Mouse (Mus musculus): ENCODE data around the gene Itm2c.
A peak's percentile ranks its signal among the peaks of the same experiment; 100 is the strongest.

Gene Itm2c

DNA sequence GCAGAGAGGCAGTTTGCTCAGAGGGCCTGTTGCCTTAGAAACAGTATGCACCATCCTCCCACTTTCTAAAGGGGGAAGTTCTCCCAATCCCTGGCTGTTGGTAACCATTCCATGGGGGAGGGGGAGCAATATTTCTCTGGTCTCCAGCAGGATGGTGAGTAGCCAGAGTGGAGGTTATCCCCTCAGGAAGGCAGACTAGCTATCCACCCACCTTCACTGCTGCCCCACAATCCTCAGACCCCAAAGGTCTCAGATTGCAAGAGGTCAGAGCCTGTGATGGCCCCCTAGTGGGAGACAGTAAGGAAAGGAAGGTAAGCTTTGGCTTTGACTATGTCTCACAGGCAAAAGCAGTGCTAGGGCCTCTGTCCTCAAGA lies 5.3 kb downstream of the Itm2c start:
- DNase-seq (ENCODE audit: low spot score in 2 of 2): no peak

DNA sequence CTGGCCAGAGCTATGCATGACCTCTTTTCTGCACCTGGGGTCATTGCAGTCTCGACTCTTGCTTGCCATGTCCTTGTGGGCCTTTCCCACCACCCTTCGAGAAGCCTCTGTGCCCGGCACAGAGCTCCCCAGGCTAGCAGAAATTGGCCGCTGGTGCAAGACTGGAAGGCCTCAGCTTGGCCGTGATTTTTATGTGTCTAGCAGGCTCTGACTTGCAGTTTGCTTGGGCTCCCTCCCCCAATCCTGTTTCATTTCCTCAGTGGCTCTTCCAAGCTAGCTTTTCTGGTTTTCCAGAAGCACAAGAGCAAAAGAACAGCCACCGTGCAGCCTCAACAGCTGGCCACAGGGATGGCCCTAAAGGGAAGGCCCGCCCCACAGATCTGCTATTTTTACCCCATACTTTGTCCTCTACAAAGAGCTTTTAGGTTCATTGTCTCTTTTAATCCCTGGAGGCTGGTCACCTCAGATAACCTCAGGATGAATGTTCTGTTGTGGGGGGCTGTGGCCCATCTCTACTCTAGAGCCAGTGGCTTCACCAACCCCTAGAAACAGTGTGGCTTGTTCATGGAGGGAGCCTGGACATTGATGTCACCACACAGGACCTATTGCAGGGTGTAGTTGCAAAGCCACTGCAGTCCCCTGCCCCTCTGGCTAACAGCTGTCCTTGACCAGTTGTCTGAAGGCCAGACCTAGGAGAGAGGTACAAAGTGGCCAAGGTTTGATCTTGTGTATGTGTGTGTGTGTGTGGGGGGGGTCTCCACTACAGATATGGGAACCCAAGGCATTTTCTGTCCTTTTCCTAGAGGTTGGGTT lies 6.6 kb downstream of the Itm2c start:
- no peak for DNase-seq (ENCODE audit: low spot score in 2 of 2)

DNA sequence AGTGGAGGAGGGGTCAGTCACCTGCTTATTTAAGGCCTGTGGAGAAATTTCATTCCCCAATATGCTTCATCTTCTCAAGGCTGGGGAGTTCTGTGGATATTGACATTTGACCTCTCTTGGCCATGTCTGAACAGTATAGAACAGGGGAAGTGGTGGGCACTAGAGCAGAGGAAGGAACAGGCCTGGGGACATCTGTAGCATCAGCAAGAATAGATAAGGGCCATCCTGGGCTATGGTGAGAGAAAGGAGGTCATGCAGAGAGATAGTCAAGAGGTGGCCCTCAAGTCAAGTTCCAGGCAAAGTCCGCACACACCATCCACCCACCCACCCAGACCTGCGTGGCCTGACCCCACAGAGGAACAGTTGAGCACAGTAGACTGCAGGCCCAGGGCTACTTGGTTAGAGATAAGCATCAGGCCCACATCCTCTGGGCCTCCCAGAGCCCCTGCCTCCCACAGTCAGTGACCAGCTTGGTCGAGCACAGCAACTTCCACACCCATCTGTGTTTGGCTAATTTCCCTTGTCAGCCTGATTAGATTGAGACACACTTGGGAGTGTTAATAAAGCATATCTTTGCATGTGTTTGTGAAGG lies 7.5 kb downstream of the Itm2c start:
- DNase-seq (ENCODE audit: low spot score in 2 of 2): no peak

DNA sequence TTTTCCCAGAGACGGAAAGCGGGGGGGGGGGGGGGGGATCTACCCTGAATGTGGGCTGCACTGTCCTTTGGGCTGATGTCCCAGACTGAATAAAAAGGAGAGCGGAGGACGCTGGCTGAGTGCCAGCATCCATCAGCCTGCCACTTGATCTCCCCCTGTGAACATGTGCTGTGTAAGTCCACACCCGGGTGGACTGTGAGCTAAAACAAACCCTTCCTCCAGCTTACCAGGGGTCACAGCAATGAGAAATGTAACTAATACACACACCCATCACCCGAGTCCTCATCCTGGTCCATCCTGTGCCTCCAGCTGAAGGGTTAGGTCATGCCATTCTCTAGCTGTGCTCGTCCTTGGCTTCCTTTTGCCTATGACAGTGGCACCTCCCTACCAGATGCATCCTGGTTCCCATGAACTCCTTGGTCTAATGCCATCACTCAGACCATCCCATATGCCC lies 8.1 kb downstream of the Itm2c start:
- DNase-seq (ENCODE audit: low spot score in 2 of 2): no peak

DNA sequence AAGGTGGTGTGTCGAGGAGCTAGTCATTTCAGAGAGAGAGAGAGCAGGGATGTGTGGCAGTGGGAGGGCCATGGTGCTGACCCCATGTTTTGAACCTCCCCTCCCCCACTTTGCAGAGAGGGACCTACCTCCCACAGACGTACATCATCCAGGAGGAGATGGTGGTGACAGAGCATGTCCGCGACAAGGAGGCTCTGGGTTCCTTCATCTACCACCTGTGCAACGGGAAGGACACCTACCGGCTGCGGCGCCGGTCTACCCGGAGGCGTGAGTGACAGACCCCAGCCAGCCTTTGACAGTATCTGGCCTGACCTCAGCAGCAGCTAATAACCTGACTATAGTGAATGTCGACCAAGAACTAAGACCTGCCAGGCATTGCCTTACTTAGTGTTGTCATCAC lies 12.8 kb downstream of the Itm2c start:
- no peak for DNase-seq (ENCODE audit: low spot score in 2 of 2)

DNA sequence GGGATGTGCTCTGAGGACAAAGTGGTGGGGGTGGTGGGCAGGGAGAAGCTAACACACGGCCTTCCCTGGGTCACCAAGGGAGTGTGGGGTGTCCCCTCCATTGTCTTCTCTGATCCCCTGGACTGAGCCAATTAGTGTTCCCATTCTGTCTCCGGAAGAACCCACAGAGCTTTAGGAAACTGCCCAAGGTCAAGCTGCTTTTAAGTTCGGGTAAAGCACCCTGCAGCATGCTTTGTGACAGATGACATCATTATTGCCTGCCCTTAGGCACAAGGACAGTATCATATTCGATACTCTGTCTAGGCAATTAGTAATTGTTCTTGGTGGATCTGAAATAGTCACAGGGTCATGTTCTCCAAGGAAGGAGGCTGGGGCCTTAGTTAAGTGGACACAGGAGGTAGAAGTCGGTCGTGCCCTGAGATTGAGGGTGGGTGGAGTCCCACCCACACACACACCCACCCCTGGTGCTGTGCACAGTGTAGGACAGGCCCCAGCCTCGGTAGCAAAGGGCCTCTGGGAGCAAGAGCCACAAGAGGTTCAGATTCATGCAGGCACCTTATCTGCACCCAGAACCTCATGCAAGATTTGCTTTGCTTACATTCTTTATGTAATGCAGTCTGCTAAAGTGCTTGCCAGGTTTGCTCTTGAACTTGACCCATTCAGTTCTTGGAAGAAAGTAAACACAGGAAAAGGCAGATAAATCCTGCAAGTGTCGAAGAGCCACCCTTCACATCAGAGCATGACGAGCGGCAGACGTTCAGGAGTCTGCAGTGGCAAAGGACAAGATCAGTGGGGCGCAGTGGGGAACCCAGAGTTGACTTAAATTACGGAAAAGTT lies 14.9 kb downstream of the Itm2c start:
- DNase-seq (ENCODE audit: low spot score in 2 of 2): no peak

DNA sequence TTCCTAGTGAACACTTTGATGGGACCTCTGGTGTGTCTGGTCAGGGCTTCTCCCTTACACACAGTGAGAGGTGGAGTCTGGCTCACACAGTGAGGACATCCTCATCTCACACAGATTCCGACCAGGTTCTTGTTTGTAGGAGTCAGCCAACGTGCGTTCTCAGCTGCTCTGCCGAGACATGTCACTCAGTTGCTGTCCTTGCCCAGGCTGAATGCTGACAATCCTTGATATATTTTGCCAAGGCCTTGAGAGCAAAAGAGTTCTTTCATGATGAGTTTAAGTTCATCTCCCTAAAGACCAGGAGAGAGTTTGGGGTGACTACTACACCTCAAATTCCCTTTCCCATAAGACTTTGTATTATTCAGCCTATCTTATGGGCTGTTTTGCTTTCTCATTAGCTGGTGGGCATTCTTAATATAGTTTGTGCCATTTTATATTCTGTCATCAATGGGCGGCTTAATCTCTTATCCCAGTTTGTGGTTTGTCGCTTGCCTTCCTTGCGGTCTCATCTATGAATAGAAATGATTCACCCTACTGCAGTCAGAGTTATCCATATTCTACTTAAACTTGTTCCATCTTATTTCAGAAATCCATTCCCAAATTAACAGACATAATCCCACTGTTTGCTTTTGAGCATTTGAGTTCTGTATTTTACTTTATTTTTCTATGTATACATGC lies 19.1 kb downstream of the Itm2c start:
- DNase-seq (ENCODE audit: low spot score in 2 of 2): no peak

DNA sequence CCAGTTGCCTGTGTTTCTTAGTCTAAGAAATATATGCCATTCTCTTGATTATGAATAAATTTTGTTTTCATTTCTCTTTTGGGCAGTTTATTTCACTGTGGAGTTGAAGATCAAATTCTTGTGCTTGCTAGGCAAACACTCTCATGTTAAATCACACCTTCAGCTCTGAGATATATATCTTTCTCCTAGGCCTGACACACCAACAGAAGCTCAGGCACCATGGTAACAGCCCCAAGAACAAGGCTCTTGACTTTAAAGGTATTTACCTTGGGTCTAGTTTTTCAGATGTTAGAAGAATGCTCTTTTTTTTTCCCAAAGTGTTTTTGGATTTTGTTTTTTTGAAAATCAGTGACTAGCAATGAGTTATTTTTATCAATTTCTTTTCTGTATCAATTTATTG lies 21.8 kb downstream of the Itm2c start:
- DNase-seq (ENCODE audit: low spot score in 2 of 2): no peak

DNA sequence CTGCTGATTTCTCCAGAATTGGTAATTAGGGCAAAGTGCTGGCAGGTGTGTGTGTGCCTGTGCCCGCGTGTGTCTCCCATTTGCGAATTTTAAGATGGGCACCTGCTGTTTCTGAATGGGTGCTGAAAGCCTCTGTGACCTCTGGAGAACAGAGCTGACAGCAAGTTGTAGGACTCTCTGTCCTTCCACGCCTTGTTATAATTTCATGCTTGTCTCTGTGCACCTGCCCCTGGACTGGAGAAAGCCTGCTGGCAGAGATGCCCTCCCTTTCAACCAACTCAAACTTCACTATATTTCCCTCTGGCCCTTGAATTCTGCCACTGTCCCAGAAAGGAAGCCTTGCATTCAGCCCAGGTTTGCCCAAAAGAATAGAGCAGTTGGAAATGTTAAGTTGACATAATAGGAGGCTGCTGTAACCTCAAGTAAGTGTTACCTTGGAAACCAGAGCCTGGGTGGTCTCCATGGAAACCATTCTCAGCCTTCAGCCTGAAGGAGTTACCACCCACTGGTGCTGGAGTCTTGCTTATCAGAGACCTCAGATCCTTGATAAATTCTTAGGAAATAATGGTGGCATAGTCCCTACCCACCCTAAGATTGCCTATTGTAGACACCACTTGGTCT lies 22.9 kb downstream of the Itm2c start:
- no peak for DNase-seq (ENCODE audit: low spot score in 2 of 2)

DNA sequence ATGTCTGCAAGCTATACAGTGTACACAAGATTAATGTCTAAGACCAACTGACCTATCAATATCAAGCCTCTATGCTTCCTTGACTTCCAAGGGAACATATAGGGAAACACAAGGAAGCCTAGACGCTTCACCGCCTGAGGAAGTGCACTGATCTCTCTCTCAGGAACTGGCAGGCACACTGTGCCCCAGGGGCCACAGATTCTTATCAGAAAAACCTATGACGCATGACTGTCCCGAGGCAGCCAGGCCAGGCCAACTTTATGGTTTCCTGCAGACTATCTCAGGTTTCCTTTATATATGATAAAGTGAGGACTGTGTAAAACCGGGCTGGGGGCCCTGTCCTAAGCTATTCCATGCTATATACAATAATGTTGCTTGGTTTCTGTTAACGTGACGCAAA lies 25.5 kb downstream of the Itm2c start:
- no peak for DNase-seq (ENCODE audit: low spot score in 2 of 2)

DNA sequence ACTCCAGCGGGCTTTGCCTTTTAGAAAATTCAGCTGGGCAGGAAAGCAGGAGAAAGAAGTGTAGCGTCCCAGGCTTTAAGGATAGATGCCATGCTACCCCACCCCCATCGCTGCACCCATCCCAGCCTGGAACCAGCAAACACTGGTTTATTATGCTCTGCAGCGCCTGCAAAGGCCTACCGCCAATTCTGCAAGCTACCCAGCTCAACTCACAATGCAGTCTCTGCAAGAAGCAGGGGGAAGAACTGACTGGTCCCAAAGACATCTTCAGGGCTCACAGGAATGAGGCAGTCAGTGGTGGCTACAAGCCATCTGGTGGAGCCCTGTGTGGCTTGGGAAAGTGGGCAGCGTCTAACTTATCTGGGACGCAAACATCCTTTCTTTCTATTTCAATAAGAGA lies 27.6 kb downstream of the Itm2c start:
- DNase-seq (ENCODE audit: low spot score in 2 of 2): no peak

DNA sequence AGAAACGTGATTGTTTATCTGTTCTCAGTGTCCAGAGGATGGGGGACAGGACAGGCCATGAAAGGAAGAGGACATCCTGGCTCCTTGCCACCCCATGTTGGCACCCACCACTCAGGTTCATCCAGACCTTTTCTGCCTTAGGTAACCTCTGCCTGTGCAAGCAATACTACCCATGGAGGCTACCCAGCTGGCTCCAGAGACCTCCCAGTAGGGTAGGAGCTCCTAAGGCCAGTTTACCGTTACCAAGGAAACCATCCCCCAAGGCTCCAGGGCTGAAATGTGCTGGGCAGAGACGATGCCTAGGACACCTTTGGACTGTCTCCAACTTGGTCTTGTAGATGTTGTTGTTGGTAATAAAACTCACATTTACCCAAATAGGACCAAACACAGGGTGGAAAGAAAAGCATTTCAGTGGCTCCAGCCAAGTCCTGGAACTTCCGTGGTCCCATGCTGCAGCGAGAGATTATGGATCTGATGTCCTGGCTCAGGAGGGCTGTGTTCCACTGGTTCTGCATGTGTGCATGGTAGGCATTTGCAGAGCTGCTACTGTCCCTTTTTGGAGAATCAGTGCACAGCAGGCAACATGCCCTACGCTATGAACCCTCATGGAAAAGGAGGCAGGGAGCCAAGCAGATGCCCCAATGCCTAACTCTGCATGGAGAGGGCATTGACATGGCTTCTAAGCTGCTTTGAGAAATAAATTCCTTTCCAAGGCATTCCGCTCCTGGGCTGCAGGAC lies 28.2 kb downstream of the Itm2c start:
- no peak for DNase-seq (ENCODE audit: low spot score in 2 of 2)

DNA sequence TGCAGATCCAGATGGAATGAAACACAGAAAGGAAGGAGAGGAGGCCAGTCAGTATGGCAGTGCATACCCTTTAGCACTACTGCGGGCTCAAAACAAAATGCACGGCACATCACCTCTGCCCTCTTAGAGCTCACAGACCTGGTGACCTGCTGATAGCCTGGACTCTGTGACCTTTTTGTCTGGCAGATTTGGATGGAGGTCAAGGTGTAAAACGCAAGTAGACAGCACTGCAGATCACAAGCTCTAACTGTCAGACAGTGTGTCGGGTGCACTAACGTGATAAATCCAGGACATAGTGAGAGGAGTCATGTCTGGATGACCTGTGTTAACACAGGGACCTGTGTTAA lies 28.8 kb downstream of the Itm2c start:
- DNase-seq (ENCODE audit: low spot score in 2 of 2): no peak

DNA sequence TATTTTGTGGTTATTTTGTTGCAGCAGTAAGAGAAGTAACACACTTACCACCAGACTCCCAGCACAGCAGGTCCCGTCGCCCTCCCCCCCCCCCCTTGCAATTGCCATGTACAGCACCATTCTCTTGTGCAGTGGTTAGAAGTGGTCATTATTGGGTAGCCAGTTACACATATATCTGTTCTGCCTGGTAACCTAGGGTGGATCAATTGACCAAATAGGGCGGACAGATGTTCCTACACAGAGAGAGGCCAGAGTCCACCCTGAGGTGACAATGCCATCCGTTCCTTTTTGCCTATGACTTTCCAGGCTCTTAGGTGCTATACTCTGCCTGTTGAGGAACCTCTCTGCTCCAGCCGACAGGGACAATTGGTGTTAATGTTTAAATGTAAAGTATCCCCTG lies 31.1 kb downstream of the Itm2c start:
- DNase-seq (ENCODE audit: low spot score in 2 of 2): no peak

DNA sequence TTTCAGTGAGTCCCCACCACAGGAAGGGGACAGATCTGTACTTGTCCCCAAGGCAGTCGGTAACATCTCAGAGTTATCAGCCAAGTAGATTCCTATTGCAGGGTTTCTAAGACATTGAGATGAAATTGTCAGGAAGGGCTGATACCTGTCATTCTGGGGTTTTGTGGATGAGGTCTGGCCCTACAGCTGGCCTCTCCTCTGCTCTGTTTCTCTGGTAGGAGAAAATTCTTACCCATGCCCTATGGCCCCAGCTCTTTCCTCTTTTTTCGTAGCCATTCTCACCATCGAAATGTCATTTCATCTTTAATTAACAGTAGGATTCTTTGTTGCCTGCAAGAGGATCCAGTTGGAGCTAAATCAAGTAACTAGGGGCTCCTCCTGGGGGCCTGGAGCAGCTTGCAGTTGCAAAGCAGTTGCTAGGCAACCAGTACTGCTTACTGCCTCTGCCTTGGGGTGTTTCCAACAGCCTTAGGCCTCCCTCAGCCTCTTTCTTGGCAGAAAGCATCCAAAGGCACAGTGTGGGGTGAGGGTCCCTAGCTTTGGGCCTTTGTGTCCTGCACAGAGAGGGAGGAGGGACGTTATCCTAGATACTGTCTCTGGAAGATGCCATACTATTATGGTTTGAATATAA lies 34.1 kb downstream of the Itm2c start, which contains the start of gene 4933407L21Rik:
TSS of gene 4933407L21Rik (plus strand) at position 427 of the 631 bp plus-strand sequence.
- no peak for DNase-seq (ENCODE audit: low spot score in 2 of 2)

DNA sequence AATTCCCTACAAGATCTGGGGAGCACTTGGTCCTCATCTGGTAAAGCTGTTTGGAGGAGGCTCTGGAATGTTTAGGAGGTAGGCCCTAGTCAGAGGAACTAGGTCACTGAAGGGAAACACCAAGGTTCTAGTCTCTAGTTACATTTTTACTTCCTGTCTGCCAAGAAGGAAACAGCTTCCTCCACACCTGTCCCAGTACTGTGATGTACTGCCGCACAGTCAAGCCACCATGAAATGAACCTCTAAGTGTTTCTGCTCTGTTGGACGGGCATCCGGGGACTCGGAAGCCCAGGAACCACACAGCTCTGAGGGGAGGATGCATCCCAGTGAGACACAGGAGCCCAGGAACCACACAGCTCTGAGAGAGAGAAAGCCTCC lies 34.6 kb downstream of the Itm2c start:
- DNase-seq (ENCODE audit: low spot score in 2 of 2): no peak

DNA sequence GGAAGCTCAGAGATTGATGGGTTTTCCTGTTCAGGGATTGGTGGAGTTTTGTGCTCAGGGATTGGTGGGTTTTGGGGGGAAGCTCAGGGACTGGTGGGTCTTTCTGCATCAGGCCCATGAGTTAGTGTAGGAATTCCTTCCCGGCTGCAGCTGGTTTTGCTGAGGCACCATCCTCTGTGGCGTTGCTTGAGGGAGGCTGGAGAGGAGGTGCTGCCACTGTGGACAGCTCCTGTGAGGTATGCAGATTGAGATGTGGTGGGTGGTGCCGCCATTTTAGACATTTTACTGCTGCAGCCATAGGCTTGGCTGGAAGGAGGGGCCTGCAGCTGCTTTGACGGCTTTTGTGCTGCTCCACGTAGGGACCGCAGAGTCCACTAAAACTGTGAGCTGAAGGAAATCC lies 35.3 kb downstream of the Itm2c start:
- DNase-seq (ENCODE audit: low spot score in 2 of 2): no peak

DNA sequence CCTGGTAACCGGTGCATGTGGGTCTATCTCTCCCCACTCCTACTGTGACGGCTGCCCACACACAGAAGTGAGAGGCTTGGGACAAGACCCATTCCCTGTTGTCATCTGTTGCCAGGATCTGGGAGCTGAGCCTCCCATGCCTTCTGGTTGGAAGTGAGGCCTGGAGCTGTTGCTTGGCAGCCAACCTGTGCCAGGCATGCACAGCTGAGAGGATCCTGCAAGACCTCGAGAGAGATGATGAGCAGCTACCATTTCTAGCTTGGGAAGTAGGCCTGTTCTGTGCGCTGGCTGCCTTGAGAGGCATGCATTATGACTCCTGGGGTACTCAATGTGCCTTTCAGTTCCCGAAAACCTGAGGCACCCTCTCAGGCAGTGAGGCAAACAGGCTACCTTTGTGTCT lies 37.1 kb downstream of the Itm2c start:
- DNase-seq (ENCODE audit: low spot score in 2 of 2): no peak

DNA sequence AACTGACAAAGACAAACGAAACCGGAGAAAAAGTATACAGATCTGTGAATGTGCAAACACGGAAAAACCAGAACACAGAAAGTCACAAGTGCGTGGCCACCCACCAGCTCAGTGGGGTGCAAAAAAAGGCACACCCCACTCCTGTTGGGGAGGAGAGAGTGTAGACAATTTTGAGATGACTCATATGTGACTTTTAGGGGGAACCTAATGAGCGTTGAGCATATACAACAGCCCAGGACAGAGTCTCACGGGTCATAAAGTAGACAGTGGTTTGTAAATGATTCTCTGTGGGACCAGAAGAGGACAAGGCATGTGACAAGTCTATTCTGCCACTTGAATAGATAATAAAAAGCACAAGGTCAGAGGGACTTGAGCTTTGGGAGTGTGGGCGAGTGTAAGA lies 39.1 kb downstream of the Itm2c start:
- peak; percentile 11 to 27 for DNase-seq (ENCODE audit: low spot score in 2 of 2)

DNA sequence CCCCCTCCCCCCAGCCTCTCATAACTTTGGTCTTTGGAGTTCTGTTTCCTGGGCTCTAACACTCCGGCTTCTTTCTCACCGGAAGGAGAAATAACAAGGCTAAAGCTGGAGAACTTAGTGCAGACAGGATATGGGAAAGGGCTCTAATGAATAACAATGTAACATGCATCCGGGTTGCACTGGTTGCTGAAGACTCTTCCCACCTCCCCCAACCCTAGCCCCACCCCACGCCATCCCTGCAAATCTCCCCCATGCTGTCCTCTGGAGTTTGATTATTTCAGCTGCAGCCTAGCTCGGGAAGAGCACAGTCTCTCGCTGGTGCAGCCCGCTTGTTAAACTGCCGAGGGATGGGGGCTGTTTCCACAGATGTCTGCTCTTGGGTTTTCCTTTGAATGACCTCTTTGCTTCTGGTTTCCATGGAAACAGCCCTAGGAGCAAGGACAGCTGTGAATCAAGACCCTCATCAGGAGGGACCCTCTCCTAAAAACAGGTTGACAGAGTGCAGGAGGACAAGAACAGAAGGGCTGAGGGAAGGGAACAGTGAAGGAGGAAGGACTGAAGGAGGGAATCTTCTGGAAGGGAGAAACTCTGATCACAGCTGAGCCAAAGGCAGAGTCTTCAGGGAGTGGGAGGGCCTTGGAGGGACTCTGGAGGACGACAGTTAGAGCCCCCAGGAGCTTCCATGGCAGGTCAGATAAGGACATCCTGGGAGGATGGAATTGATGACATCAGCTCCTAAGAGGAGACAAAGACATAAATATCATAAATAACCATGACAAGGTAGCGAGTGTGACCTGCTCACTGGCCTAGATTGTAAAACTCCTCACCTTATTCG lies 39.8 kb downstream of the Itm2c start:
- no peak for DNase-seq (ENCODE audit: low spot score in 2 of 2)
